Comparison of ENCODE assay signal across 35 mouse cellular contexts in the genomic region with DNA sequence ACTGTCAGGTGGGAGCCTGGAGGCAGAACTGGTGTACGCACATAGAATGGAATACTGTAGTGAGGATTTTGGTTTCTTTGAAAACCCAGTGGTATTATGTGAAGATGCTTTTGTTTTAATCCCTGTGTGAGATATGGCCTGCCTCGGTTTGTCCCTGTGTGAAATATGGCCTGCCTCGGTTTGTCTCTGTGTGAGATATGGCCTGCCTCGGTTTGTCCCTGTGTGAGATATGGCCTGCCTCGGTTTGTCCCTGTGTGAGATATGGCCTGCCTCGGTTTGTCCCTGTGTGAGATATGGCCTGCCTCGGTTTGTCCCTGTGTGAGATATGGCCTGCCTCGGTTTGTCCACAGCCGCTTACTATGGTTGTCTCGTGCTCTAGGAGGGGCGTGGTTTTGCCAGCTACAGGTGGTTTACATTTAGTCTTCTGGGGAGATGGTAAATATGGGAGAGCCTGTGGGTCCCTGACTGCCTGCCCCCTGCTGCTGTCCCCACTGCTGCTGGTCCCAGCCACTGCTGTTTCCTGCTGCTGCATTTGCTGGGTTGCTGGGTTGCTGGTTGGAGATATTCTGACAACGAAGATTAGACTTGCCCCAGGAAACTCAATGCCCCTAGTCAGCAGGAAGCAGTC.
"Had no signal": no experiment of that assay in that cellular context is flagged by ENCODE, and none has a peak within 500 bp of the region (broad histone marks: within the 10 kb centered on the region; RNA-seq: fewer than 3 reads in every experiment).

No protein-coding gene starts in this region.

- ATAC-seq: hindbrain, embryonic 16.5 days; hindbrain, postnatal 0 days; inflammation-experienced regulatory T-cells, adult 6 months; intestine, embryonic 15.5 days; intestine, embryonic 16.5 days; intestine, postnatal 0 days had no signal

- H3K4me1 ChIP-seq: hindbrain, embryonic 12.5 days; intestine, embryonic 15.5 days had no signal

- H3K27ac ChIP-seq: heart, embryonic 10.5 days; heart, embryonic 13.5 days; heart, embryonic 15.5 days; hindbrain, embryonic 10.5 days; hindbrain, embryonic 12.5 days; hindbrain, embryonic 13.5 days; hindbrain, embryonic 14.5 days; hindbrain, embryonic 15.5 days; hindbrain, postnatal 0 days; intestine, embryonic 15.5 days; kidney, embryonic 15.5 days; kidney, postnatal 0 days; layer of hippocampus, adult 2 months had no signal

- DNase-seq: heart, postnatal 10 days; heart, postnatal 14 days; heart, postnatal 36 days; heart, postnatal 4 days; kidney, adult 11 months; kidney, adult 18-20 months; kidney, adult 2 months; kidney, adult 8-10 months; kidney, adult 9 months; kidney, postnatal 10 days; kidney, postnatal 14 days; kidney, postnatal 25 days; kidney, postnatal 36 days; kidney, postnatal 4 days; layer of hippocampus, adult 9-11 months; layer of hippocampus, postnatal 36 days had no signal

- H3K9ac ChIP-seq: heart, embryonic 12.5 days; heart, embryonic 13.5 days; heart, embryonic 15.5 days; hindbrain, embryonic 12.5 days; hindbrain, embryonic 13.5 days; hindbrain, embryonic 14.5 days; hindbrain, embryonic 15.5 days; intestine, embryonic 15.5 days; kidney, embryonic 15.5 days had no signal

- H3K27me3 ChIP-seq: heart, embryonic 12.5 days; heart, embryonic 13.5 days; heart, embryonic 15.5 days; hindbrain, embryonic 12.5 days; hindbrain, embryonic 13.5 days; hindbrain, embryonic 15.5 days; intestine, embryonic 15.5 days; kidney, embryonic 15.5 days had no signal

- H3K4me2 ChIP-seq: heart, embryonic 11.5 days; heart, embryonic 12.5 days; heart, embryonic 13.5 days; heart, embryonic 15.5 days; hindbrain, embryonic 12.5 days; hindbrain, embryonic 13.5 days; hindbrain, embryonic 14.5 days; hindbrain, embryonic 15.5 days; intestine, embryonic 15.5 days; kidney, embryonic 15.5 days had no signal

- H3K36me3 ChIP-seq: heart, embryonic 10.5 days; heart, embryonic 12.5 days; heart, embryonic 13.5 days; heart, embryonic 15.5 days; hindbrain, embryonic 10.5 days; hindbrain, embryonic 12.5 days; hindbrain, embryonic 13.5 days; hindbrain, embryonic 15.5 days; intestine, embryonic 15.5 days; kidney, embryonic 15.5 days had no signal

- H3K4me3 ChIP-seq: heart, embryonic 10.5 days; heart, embryonic 12.5 days; heart, embryonic 13.5 days; heart, embryonic 15.5 days; hindbrain, embryonic 10.5 days; hindbrain, embryonic 12.5 days; hindbrain, embryonic 13.5 days; hindbrain, embryonic 15.5 days; intestine, embryonic 15.5 days; kidney, embryonic 15.5 days; layer of hippocampus, adult 2 months had no signal

- H3K9me3 ChIP-seq: heart, embryonic 10.5 days; heart, embryonic 15.5 days; hindbrain, embryonic 15.5 days; intestine, embryonic 15.5 days; kidney, embryonic 15.5 days had no signal
